ENCODE assay signal across 8 mouse cellular contexts in genomic region chr11:120347301-120347700, GRCm38 (mm10). TPM values are rescaled to one million over a fixed set of nuclear protein-coding genes. Genes with fewer than 3 reads are reported as not detected.
DNase-seq lines count a peak whose midpoint lies in the region; ATAC-seq lines count a peak whose summit lies in the region.

No protein-coding gene starts in this region.

- H3K36me3 ChIP-seq in midbrain, embryonic 16.5 days (ENCODE audit: control insufficient read depth, insufficient read depth, low read length), result peaks cover 7% of the 10 kb centered on the region

- peak overlapping the region; percentile 57 for H3K4me2 ChIP-seq in midbrain, embryonic 16.5 days (ENCODE audit: low read length)

- no peaks in the 10 kb centered on the region for H3K27me3 ChIP-seq in midbrain, embryonic 16.5 days (ENCODE audit: control insufficient read depth, insufficient read depth, low read depth, low read length)

- peak overlapping the region; percentile 73 for H3K4me3 ChIP-seq in midbrain, embryonic 16.5 days (ENCODE audit: low read depth, low read length)

- intact Hi-C loops in gastrocnemius, postnatal 14 days (cut with DNase I; ENCODE audit: low total_unique reads), result no loop called here

- H3K9me3 ChIP-seq in midbrain, embryonic 16.5 days (replicated peaks; ENCODE audit: control insufficient read depth, low read length, poor library complexity, severe bottlenecking), result no peaks in the 10 kb centered on the region

- 4% methylated on average over 10 of the region's 10 CpGs for WGBS in midbrain, embryonic 16.5 days

- peak; percentile 22 for DNase-seq in adrenal gland, postnatal 10 days
- no peak for DNase-seq in adrenal gland, postnatal 36 days
- peak; percentile 30 to 36 for DNase-seq in right cerebral cortex, postnatal 10 days (ENCODE audit: low spot score in 2 of 2)
- DNase-seq in right cerebral cortex, postnatal 14 days, result no peak
- peak; percentile 3 for DNase-seq in gastrocnemius, postnatal 14 days
- DNase-seq in kidney, postnatal 10 days, result peak; percentile 20

- peaks cover 31% of the 10 kb centered on the region for H3K4me1 ChIP-seq in midbrain, embryonic 16.5 days (ENCODE audit: control insufficient read depth, insufficient read depth, low read length)

- H3K27ac ChIP-seq in midbrain, embryonic 16.5 days (ENCODE audit: low read length), result peak overlapping the region; percentile 100

- peak overlapping the region; percentile 97 for H3K9ac ChIP-seq in midbrain, embryonic 16.5 days (ENCODE audit: low read depth, low read length)

- no peak for ATAC-seq in midbrain, embryonic 16.5 days
- no peak for ATAC-seq in erythroid progenitor cell, adult 5-6 weeks (replicated peaks; ENCODE audit: low FRiP score, poor library complexity, severe bottlenecking)

RNA-seq across cellular contexts. Expression of gene Actg1, which starts 1.0 kb away (rescaled TPM):
- total RNA-seq in adrenal gland, postnatal 10 days (2021), result 100 to 1,000 TPM; 954 to 956 TPM
- 1,000 to 10,000 TPM; 1,356 to 1,461 TPM for total RNA-seq in adrenal gland, postnatal 36 days (2021)
- 100 to 1,000 TPM; 308 to 391 TPM for total RNA-seq in gastrocnemius, postnatal 14 days (2021)
- polyA plus RNA-seq in midbrain, embryonic 16.5 days (2015; fragmentation: Nextera tagmentation; extraction: Ambion mirVana), result 4,277 and 4,299 TPM in 2 replicates
- 531 and 597 TPM in 2 replicates for total RNA-seq in erythroid progenitor cell, adult 5-6 weeks (2015; ENCODE audit: low replicate concordance)
- 282 and 330 TPM in 2 replicates for total RNA-seq in erythroid progenitor cell, adult 5-6 weeks (2017; ENCODE audit: low replicate concordance)

RNA-seq across cellular contexts. Expression of gene Fscn2, which starts 14.0 kb away (rescaled TPM):
- under 1 TPM; 0.15 to 0.45 TPM for total RNA-seq in adrenal gland, postnatal 10 days (2021)
- under 1 TPM in 1 of 2 experiments, not detected in 1; 0.59 TPM for total RNA-seq in adrenal gland, postnatal 36 days (2021)
- under 1 TPM; 0.16 to 0.39 TPM for total RNA-seq in gastrocnemius, postnatal 14 days (2021)
- polyA plus RNA-seq in midbrain, embryonic 16.5 days (2015; fragmentation: Nextera tagmentation; extraction: Ambion mirVana), result 1.2 and 1.3 TPM in 2 replicates
- total RNA-seq in erythroid progenitor cell, adult 5-6 weeks (2015; ENCODE audit: low replicate concordance), result not detected in 2 replicates
- not detected in 2 replicates for total RNA-seq in erythroid progenitor cell, adult 5-6 weeks (2017; ENCODE audit: low replicate concordance)

RNA-seq across cellular contexts. Expression of gene Faap100, which starts 31.3 kb away (rescaled TPM):
- total RNA-seq in adrenal gland, postnatal 10 days (2021), result 10 to 100 TPM; 19.5 to 26.4 TPM
- 10 to 100 TPM; 21.3 to 32.1 TPM for total RNA-seq in adrenal gland, postnatal 36 days (2021)
- total RNA-seq in gastrocnemius, postnatal 14 days (2021), result 10 to 100 TPM; 11.2 to 16.0 TPM
- 119 and 126 TPM in 2 replicates for polyA plus RNA-seq in midbrain, embryonic 16.5 days (2015; fragmentation: Nextera tagmentation; extraction: Ambion mirVana)
- 6.1 and 8.0 TPM in 2 replicates for total RNA-seq in erythroid progenitor cell, adult 5-6 weeks (2015; ENCODE audit: low replicate concordance)
- 2.0 and 9.4 TPM in 2 replicates for total RNA-seq in erythroid progenitor cell, adult 5-6 weeks (2017; ENCODE audit: low replicate concordance)

Comparison
In these comparisons a context has a peak if more than half of its experiments do, and no peak if none do; other contexts are left out.
1. DNase-seq: peak in adrenal gland, postnatal 10 days (single experiment), right cerebral cortex, postnatal 10 days (2 of 2), gastrocnemius, postnatal 14 days (single experiment) and kidney, postnatal 10 days (single experiment); none in adrenal gland, postnatal 36 days (0 of 2) and right cerebral cortex, postnatal 14 days (single experiment).